Mouse (Mus musculus): ENCODE measurements at regions not wholly inside any gene's neighbourhood (a gene's known extent, or its start where the extent isn't known, plus 50 kb on each side); places are given as distances from the start of the nearest gene placed in this dataset.

GRCm38 (mm10) chr4:56264626-56265025, 475.2 kb upstream of the Gm26657 start:
- in situ Hi-C loops (cut with MboI, MseI): no loop called here

DNA sequence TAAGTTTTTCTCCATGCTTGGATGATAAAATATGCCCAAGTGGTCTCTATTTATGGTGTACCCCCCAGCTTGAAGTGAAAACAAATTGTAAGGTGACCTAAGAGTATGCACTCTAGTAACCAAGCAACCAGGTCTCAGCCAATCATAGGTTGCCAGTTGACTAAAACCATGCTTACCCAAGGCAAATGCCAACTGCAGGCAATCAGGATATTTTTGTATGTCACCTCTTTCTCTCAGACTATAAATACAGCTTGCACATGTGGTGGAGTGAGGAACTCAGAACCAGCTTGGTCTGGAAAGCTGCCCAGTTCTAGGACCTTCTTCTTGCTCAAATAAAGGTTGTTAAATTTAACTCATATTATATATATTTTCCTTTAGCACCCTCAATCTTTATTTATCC, 476.0 kb upstream of the Gm26657 start:
- in situ Hi-C loops (cut with MboI, MseI): no loop called here

DNA sequence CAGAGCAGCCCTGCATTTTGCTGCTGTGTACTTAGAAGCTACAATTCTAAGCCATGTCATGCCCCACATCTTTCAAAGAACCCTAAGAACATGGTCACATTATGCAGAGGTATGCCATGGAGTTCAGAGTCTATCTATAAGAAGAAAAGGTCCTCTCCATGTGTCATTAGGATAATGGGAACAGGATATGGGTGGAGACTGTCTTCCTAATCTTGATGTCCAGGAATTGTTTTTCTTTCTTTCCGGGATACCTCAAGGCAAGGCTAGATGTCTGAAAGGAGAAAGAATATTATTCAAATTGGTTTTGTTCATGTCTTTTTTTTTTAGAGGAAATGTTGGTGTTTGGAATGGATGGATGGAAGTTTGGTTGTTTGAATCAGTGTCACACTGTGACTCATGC, 477.3 kb upstream of the Gm26657 start:
- in situ Hi-C loops (cut with MboI, MseI): no loop called here

GRCm38 (mm10) chr4:56261992-56262391, 477.9 kb upstream of the Gm26657 start:
- in situ Hi-C loops (cut with MboI, MseI): no loop called here

DNA sequence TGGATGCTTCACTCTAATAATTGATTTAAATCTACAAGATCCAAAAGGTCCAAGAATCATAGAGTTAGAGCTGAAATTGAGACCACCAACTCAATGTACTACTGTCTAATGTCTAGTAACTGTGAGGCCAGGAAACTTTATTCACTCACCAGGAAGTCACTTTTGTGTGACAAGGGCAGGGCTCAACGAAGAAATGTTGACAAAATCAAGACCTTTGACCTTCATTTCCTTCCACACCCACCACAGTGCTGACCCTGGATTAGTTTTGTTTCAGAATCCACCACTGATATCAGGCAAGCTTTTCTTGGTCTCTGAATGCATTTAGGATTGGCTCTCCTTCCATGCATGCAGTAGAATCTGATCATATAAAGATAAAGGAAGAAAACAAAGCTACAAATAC, 487.5 kb upstream of the Gm26657 start:
- in situ Hi-C loops (cut with MboI, MseI): no loop called here

DNA sequence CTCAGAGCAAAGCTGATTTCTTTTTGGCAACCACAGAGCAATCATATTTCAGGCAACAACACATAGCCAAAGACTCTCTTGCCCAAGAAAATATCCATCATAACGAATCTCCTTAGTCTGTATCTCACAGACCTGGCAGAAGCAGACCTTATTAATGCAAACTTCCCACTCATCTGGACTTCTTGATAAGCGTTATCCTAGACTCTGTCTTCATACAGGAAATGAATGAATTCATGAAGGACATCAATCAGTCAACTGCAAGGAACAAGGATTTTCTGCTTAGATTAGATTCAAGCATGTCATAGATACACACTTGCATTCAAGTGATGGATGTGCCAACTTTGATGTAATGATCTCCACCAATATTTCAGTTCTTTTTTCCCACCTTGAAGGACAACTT, 488.1 kb upstream of the Gm26657 start:
- in situ Hi-C loops (cut with MboI, MseI): no loop called here

DNA sequence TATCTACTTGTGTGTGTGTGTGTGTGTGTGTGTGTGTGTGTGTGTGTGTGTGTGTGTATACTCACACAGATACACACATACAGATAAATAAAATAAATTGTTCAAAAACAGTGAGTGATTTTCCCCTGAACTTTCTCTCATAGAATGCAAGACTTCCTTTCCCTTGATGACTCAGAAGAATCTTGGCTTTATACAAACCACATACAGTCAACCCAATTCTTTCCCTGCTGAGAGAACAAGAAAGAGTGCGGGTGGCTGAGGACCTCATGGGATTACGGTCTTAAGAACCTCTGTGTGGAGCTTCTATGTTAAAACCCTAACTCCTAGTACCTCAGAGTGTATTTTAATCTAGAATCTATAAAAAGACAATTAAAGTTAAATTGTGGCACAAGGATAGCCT, 489.3 kb upstream of the Gm26657 start:
- in situ Hi-C loops (cut with MboI, MseI): no loop called here

DNA sequence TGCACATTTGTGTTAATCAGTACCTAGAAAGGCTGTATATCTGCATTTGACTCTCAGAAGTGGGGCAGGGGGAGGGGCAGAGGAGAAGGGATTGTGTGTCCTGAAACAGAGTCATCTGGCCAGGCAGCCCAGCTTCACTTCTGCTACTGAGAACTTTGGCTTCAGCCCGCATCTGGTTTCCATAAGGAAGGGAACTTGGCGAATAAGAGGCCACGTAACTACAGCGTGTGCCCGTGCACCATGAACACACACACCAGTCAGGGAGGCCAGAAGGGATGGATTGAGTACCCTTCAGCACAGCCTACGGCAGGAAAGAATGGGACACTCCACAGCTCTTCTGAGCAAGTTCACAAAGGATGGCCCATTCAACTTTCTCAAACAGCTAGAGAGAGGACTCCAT, 496.0 kb upstream of the Gm26657 start:
- in situ Hi-C loops (cut with MboI, MseI): no loop called here

DNA sequence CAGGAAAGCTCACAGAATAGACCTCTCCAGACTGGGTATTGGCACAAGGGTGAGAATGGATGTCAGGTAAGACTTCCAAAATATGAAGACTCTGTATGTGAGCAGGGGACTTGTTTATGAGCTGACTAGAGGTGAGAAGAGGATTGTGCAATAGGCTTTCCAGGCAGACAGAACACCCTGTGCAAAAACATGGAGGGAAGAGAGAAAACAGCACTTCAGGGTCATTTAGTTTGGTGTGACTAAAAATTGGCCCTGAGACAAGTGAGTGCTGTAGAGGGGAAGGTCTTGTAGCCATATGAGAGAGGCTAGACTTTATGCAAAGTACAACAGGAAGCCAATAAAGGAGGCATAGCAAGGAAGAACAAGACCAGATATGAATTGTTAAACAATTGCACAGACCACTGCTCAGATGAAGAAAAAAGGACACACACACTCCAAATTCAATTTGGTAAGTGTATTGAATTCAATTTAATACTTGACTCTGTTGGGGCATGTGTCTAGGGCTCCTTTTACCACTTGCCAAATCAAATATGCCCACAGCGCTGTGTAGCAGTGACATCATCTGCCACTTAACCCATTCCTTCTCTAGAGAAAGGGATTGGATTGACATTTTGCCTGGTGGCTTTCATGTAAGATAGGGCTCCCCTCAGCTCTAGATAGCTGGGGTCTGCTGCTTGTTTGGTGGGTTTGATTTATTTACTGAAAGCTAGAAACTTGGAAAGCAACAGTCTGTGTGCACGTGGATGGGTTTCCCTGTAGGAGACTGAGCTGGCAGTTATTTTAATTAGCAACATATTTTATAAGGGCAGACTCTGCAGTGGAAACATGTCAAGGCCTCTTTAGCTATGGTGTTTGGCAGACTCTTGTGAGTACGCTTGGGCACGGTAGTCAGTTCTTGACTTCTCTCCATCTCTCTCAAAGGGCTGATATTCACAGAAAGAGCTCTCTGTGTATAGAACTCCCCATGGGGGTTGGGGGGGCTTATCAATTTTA, 501.1 kb upstream of the Gm26657 start:
- in situ Hi-C loops (cut with MboI, MseI): no loop called here

DNA sequence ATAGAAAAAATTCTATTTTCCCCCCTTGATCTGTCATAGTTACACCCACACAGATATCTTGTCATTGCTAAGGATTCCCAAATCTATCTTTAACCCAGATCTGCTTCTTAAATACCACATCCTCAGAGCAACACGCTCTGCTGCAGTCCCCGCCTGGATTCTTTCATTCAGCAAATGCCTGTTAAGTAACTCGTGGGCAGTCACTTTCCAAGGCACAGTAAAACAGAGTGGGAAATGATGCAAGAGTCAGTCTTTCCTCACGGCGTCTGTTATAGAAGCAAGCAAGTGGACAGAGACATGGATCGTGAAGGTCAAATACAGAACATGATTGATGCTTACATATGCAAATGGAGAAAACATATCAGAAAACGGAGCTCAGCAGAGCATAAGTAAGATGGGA, 508.5 kb upstream of the Gm26657 start:
- in situ Hi-C loops (cut with MboI, MseI): no loop called here

- in situ Hi-C loops (cut with MboI, MseI): no loop called here
These were observed 509.4 kb upstream of the Gm26657 start for GRCm38 (mm10) chr4:56230451-56230850.

GRCm38 (mm10) chr4:56226493-56226892, 513.4 kb upstream of the Gm26657 start:
- in situ Hi-C loops (cut with MboI, MseI): loop anchor here (10.0 kb wide), 1 partner anchor 722 kb away; no protein-coding TSS in a partner anchor

- in situ Hi-C loops (cut with MboI, MseI): loop anchor here (10.0 kb wide), 1 partner anchor 720 kb away; no protein-coding TSS in a partner anchor
These were observed 515.3 kb upstream of the Gm26657 start for GRCm38 (mm10) chr4:56224542-56224941.

DNA sequence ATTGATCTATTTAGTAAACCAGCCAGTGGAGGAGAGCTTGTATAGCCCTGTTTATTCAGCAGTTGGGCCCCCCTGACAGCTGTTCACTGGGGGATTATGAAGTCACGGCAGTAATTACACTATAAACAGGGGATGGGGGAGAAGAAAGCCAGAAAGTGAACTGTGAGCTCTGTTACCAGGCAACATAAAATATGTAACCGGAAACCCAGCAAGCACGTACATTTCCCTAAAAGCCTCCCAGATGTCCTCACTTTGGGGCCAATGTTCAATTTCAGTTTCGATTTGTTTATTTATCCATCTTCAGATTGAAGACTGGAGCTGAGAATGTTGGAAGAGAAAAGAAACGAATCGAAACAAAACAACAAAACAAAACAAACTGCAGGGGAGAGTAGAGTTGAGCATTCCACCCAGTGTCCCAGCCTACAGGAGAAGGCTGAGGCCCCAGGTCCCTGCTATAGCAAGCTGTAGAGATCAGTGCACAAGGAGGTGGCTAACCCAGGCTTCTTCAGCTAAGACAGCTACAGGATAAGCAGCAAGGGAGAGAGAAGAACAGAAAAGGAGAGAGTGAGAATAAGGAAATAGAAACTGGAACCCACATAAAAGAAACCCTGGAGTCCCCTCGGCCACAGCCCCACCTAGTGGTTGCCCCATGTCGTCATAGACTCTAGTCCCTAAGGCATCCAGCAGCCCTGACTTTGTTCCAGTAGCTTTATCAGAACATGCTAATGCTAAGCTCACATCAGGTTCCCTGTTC, 517.7 kb upstream of the Gm26657 start:
- in situ Hi-C loops (cut with MboI, MseI): loop anchor here (10.0 kb wide), 1 partner anchor 717 kb away; no protein-coding TSS in a partner anchor

- in situ Hi-C loops (cut with MboI, MseI): loop anchor here (10.0 kb wide), 1 partner anchor 716 kb away; no protein-coding TSS in a partner anchor
These were observed 519.3 kb upstream of the Gm26657 start for GRCm38 (mm10) chr4:56220531-56220930.

DNA sequence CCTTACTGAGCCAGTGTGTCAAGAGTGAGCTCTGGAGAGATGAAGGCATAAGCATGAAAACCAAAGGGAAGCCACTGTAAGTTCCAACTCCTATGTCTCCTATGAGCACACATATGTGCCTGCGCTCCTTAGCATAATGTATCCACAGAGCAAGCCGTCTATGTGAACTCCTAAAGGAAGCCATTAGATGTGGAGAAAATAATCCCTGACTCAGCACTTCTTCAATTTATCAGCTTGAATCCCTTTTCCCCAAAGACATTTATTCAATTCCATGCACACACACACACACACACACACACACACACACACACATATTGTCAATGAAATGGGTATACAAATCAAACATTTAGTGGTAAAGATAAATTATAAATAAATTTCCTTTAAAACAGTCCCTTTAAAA, 530.4 kb upstream of the Gm26657 start:
- in situ Hi-C loops (cut with MboI, MseI): no loop called here

- in situ Hi-C loops (cut with MboI, MseI): no loop called here
These were observed 532.1 kb upstream of the Gm26657 start for GRCm38 (mm10) chr4:56207726-56208125.

DNA sequence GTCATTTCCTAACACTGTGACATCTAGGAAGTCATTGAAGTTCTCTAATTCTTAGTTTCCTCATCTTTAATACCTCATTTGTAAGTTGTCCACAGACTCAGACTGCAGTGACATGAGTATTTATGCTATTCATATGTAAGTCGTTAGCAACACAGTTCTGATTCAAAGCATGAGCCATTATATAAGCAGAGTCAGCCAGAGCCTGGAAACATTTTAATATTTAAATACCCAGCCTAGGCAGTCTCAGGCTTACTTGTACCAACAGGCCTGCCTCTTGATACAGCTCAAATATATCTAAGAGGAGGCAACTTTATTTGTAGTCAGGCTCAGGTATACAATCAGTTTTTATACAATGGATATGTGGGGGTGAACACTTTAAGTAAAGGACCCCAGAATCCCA, 534.8 kb upstream of the Gm26657 start:
- in situ Hi-C loops (cut with MboI, MseI): no loop called here

DNA sequence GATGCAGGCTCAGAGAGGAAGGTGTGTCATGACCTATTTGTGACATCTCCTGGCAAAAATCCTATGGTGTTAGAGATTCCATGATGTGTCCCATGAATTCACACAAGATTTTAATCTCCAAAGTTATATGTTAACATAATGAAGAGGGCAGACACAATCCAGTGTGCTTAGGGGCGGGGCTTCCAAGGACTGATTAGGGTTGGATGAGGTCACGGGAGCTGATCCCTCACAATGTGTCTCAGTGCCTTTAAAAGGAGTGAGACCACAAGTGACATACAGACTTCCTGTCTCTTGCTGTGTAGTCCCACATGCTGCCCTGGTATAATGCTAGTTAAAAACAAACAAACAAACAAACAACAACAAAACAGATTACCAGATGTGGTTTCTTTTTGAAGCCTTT, 546.5 kb upstream of the Gm26657 start:
- in situ Hi-C loops (cut with MboI, MseI): no loop called here

- in situ Hi-C loops (cut with MboI, MseI): no loop called here
These were observed 547.4 kb upstream of the Gm26657 start for GRCm38 (mm10) chr4:56192516-56192915.

- in situ Hi-C loops (cut with MboI, MseI): no loop called here
These were observed 560.3 kb upstream of the Gm26657 start for GRCm38 (mm10) chr4:56179566-56179965.

DNA sequence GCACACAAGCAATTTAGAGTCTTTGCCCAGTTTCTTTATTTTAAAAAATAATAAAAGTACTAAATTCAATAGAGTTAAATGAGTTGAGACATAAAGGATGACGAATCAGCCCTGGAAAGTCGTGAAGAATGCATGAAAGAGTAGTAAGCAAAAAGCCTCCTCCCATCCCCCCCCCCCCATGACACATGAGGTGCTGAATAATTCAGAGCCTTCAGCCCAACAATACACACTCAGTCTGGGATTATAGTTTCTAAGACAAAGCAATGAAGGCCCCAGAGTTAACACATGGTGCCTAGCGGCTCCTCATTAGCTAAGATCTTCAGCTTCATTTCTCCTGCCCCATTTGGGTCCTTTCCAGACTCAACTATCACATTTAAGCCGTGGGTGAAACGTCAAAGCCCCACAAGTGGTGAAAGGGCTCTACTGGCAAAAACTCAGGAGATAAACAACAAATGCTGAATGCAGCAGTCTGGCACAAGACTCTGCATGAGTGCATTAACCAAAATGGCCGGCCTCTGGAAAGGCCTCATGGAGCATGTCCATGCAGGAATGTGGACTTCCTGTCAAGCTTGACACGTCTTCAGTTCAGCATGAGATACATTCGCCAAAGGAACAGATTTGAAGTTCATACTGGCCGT, 560.9 kb upstream of the Gm26657 start:
- in situ Hi-C loops (cut with MboI, MseI): no loop called here
